Mouse (Mus musculus) lung, embryonic 14.5 days (tissue): ENCODE measurements at regions not wholly inside any gene's neighbourhood (a gene's known extent, or its start where the extent isn't known, plus 50 kb on each side); places are given as distances from the start of the nearest gene placed in this dataset.

ENCODE experiments used
- ATAC-seq: fragments of 200-750 bp; cut with Nextera tagmentation; 2 replicates; pipeline ENCODE4 v1.8.0; 2017; ENCODE audit warnings: mild to moderate bottlenecking, moderate TSS enrichment, moderate library complexity; ENCODE audit not compliant: insufficient read depth
- DNase-seq: peaks from one replicate; pipeline ENCODE4 v3.0.0-alpha.2; 2015
- H3K27ac ChIP-seq: fragments of 300-500 bp; sonication (generic); 2 replicates; pipeline ENCODE4 v1.5.1; 2014; ENCODE audit warnings: low read depth, mild to moderate bottlenecking, moderate library complexity
- H3K27me3 ChIP-seq: fragments of 300-500 bp; sonication (generic); 2 replicates; pipeline ENCODE4 v1.6.1; 2014; ENCODE audit warnings: low read length, control low read depth; ENCODE audit not compliant: insufficient read depth
- H3K36me3 ChIP-seq: fragments of 300-500 bp; sonication (generic); 2 replicates; pipeline ENCODE4 v1.6.1; 2014; ENCODE audit warnings: control low read depth; ENCODE audit not compliant: insufficient read depth
- H3K4me1 ChIP-seq: fragments of 300-500 bp; sonication (generic); 2 replicates; pipeline ENCODE4 v1.6.1; 2014; ENCODE audit warnings: antibody characterized with exemption, control low read depth; ENCODE audit not compliant: insufficient read depth
- H3K4me2 ChIP-seq: fragments of 300-500 bp; sonication (generic); 2 replicates; pipeline ENCODE4 v1.6.1; 2014; ENCODE audit warnings: mild to moderate bottlenecking
- H3K4me3 ChIP-seq: fragments of 300-500 bp; sonication (generic); 2 replicates; pipeline ENCODE4 v1.5.1; 2014; ENCODE audit warnings: low read depth, low read length
- H3K9ac ChIP-seq: fragments of 300-500 bp; sonication (generic); 2 replicates; pipeline ENCODE4 v1.6.1; 2014
- H3K9me3 ChIP-seq: fragments of 300-500 bp; sonication (generic); 2 replicates; pipeline ENCODE4 v1.6.1; 2016; ENCODE audit warnings: low read depth, low read length, control low read depth
- CTCF ChIP-seq: IDR thresholded peaks from 2 replicates; pipeline ENCODE4 v1.5.1; 2016; ENCODE audit warnings: antibody characterized with exemption, low read depth
- WGBS: fragments of 180-500 bp; shearing (Covaris S2); extraction: QIAGEN DNeasy Blood & Tissue Kit; methylation state at CpG from one replicate; pipeline ENCODE4 v1.1.7; 2014; 5-methylcytosine and 5-hydroxymethylcytosine counted together

DNA sequence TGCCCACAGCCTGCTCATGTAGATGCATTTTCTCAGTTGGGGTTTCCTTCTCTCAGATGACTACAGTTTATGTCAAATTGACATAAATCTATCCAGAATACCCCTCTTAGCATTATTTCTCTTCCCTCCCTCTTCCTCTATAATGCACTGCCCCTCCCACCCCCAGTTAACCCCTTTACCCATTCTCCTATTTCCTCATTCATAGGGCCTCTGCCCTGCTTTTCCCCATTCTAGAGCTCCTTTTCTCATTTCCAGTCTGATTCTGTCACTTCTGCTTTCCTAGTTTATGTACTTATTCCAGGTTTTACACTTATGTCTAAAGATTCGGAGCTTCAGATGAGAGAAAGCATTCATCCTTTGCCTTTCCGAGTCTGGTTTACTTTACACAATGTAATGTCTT lies 740.7 kb downstream of the Stpg2 start:
- ATAC-seq (no peak), DNase-seq (no peak)
- Histone ChIP-seq H3K9ac (no peak overlapping the region), H3K27me3 (no peaks in the 10 kb centered on the region), H3K4me3 (no peak overlapping the region), H3K36me3 (no peaks in the 10 kb centered on the region), H3K9me3 (no peaks in the 10 kb centered on the region), H3K4me2 (no peak overlapping the region), H3K27ac (no peak overlapping the region), H3K4me1 (no peaks in the 10 kb centered on the region)
- WGBS = 87% methylated on average over 2 of the region's 2 CpGs
- no peak for TF ChIP-seq CTCF

DNA sequence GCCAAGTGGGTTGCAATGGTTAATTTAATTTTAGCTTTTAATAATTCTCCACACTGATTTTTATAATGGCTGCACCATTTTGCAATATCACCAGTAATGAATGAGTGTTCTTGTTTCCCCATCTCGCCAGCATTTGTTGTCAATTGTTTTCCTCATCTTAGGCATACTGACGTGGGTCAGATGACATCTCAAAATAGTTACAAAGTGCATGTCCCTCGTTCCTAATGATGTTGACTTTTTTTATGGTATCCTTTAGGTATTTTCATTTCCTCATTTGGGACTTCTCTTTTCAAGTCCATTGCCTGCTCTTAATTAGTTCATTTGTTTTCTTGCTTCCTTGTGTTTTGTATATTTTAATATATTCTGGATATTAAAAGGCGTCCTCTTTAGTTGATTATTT lies 741.8 kb downstream of the Stpg2 start:
- H3K4me1 ChIP-seq = no peaks in the 10 kb centered on the region
- DNase-seq = no peak
- H3K4me2 ChIP-seq = no peak overlapping the region
- no peak overlapping the region for H3K9ac ChIP-seq
- no peak for ATAC-seq
- H3K9me3 ChIP-seq = no peaks in the 10 kb centered on the region
- H3K27ac ChIP-seq = no peak overlapping the region
- H3K27me3 ChIP-seq = no peaks in the 10 kb centered on the region
- no peaks in the 10 kb centered on the region for H3K36me3 ChIP-seq
- no peak for TF ChIP-seq CTCF
- WGBS = 72% methylated on average over 4 of the region's 4 CpGs
- H3K4me3 ChIP-seq = no peak overlapping the region

DNA sequence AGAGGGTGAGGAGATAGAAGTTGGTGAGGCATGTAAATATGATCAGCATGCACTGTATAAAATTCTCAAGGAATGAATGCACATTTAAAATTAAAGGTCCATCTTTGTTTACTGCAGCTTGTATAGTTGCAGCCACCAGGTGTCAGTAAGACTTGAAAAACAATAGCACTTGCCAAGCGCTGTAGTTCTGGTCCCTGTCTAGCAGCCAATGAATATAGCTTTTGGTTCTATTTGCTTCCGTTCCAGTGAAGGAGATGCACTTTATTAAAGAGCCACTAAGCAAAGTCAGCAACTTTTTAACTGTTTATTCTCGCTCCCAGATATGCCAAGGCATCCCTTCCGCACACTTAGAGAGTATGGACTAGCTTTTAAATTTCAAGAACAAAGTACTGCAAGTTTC lies 743.6 kb downstream of the Stpg2 start:
- peak; percentile 10 for DNase-seq
- H3K27ac ChIP-seq = no peak overlapping the region
- H3K9me3 ChIP-seq = no peaks in the 10 kb centered on the region
- no peaks in the 10 kb centered on the region for H3K27me3 ChIP-seq
- 59% methylated on average over 4 of the region's 4 CpGs for WGBS
- no peaks in the 10 kb centered on the region for H3K4me1 ChIP-seq
- no peak overlapping the region for H3K4me2 ChIP-seq
- H3K36me3 ChIP-seq = no peaks in the 10 kb centered on the region
- H3K4me3 ChIP-seq = no peak overlapping the region
- TF ChIP-seq CTCF = peak; percentile 27; the same call in 1 of the 2 replicates
- H3K9ac ChIP-seq = no peak overlapping the region
- ATAC-seq = no peak

DNA sequence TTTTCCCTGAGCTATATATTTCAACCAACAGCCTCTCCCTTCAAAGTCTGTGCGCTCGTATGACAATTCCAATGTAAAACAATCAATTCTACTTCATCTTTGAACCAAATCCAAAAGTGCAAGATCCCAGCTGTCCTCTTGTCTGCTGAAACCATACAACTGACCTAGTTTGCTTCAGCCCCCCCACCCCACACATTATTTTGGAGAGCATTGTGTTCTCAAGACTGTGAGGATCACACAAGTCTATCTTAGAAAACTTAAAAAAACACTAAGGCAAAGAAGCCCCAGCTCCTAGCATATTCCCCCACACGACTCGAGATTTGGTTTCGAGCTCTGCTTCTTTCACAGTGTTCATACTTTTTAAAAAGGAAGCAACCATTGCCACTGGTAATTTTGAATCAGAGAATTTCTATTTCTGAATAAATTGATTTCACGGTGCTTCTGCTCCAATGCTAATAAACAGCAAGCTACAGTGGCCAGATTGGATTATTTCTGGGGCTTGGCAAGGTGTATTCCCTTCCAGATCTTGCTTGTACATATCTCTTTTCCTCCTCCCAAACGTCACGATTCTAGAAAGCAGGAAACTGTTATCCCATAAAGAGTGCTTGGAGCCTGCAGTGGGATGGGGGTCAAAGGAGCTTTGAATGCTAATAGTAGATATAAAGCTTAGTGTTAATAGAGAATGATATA lies 744.7 kb downstream of the Stpg2 start:
- Histone ChIP-seq H3K27ac (no peak overlapping the region), H3K9ac (no peak overlapping the region), H3K4me2 (no peak overlapping the region), H3K9me3 (no peaks in the 10 kb centered on the region), H3K27me3 (no peaks in the 10 kb centered on the region), H3K4me1 (no peaks in the 10 kb centered on the region), H3K4me3 (no peak overlapping the region), H3K36me3 (no peaks in the 10 kb centered on the region)
- DNase-seq (peak; percentile 19), ATAC-seq (no peak)
- no peak for TF ChIP-seq CTCF
- 66% methylated on average over 8 of the region's 8 CpGs for whole genome bisulfite sequencing

DNA sequence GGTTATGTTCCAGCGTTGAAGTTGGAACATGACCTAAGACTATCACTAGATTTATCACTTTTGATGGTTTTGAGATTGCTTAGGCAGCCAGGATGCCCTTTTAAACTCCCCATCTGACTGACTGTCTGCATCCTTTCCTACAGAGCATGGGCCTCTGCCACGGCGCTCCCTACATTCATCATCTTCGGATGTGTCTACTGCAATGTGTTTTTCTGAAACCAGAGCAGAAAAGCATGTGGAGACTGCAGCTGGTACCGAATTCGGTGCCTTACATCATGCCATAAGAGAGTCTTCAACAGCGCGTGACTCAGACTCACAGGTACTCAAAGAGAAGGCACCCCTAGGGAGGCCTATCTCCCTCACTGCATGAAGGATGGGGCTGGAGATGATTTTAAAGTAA lies 746.0 kb downstream of the Stpg2 start:
- H3K27ac ChIP-seq = no peak overlapping the region
- no peaks in the 10 kb centered on the region for H3K4me1 ChIP-seq
- no peak overlapping the region for H3K4me2 ChIP-seq
- WGBS = 74% methylated on average over 8 of the region's 8 CpGs
- TF ChIP-seq CTCF = no peak
- no peak overlapping the region for H3K9ac ChIP-seq
- H3K9me3 ChIP-seq = no peaks in the 10 kb centered on the region
- no peaks in the 10 kb centered on the region for H3K36me3 ChIP-seq
- DNase-seq = no peak
- no peak overlapping the region for H3K4me3 ChIP-seq
- ATAC-seq = no peak
- no peaks in the 10 kb centered on the region for H3K27me3 ChIP-seq

DNA sequence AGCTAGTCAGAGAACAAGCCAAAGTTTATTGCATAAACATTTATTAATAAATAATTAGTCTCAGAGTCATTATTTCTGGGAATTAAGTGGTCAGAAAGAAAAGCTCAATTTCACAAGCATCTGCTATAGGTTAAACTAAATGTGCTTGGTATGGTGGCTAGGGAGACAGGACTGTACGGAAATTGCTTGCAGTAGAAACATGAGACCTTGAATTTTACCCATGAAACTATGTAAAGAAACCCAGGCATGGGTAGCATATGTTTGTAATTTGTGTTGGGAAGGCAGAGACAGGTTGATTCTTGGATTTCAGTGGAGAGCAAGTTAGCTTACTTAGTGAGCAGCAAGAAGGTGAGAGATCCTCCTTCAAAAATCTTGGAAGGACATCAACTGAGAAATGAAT lies 772.7 kb downstream of the Stpg2 start:
- DNase-seq (no peak), ATAC-seq (no peak)
- Histone ChIP-seq H3K9me3 (no peaks in the 10 kb centered on the region), H3K4me3 (no peak overlapping the region), H3K27me3 (no peaks in the 10 kb centered on the region), H3K36me3 (no peaks in the 10 kb centered on the region), H3K4me1 (no peaks in the 10 kb centered on the region), H3K4me2 (no peak overlapping the region), H3K27ac (no peak overlapping the region), H3K9ac (no peak overlapping the region)
- no peak for TF ChIP-seq CTCF
- WGBS = 95% methylated on average over 1 of the region's 1 CpGs

DNA sequence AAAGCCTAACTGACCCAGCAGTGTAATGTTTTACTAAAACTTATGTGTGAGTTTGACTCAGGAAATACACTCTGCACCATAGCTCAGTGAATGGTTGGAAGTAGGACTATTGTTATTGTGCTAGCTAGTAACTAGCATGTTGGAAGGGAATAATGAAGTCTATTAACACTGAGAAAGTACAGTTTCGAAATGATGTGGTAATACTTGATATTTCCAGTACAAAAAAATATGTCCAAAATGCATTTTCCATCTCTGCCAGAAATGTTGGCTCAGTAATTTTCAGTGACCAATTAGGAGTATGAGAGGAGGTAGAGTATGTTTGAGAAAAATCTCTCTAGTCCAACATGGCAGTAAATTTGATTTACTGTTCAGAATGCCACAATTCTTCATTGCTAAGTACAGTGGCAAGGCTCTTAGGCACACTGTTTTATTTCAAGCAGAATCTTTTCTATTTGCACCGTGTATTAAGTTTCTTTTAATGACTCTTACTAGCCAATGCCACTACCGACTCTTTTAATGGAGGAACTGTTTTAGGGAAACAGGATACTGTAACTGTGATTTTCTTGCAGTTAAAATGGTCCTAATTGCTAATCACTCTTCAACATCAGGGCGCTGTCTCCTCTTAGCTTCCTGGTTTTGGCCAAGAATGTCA lies 780.5 kb downstream of the Stpg2 start:
- no peak for DNase-seq
- no peak for TF ChIP-seq CTCF
- no peak overlapping the region for H3K4me3 ChIP-seq
- no peak overlapping the region for H3K4me2 ChIP-seq
- H3K27me3 ChIP-seq = no peaks in the 10 kb centered on the region
- no peak for ATAC-seq
- no peak overlapping the region for H3K9ac ChIP-seq
- H3K4me1 ChIP-seq = no peaks in the 10 kb centered on the region
- no peaks in the 10 kb centered on the region for H3K36me3 ChIP-seq
- no peak overlapping the region for H3K27ac ChIP-seq
- WGBS = 69% methylated on average over 4 of the region's 4 CpGs
- H3K9me3 ChIP-seq = no peaks in the 10 kb centered on the region
